Mouse (Mus musculus): Measurements from ENCODE around the gene Magi1.

DNA sequence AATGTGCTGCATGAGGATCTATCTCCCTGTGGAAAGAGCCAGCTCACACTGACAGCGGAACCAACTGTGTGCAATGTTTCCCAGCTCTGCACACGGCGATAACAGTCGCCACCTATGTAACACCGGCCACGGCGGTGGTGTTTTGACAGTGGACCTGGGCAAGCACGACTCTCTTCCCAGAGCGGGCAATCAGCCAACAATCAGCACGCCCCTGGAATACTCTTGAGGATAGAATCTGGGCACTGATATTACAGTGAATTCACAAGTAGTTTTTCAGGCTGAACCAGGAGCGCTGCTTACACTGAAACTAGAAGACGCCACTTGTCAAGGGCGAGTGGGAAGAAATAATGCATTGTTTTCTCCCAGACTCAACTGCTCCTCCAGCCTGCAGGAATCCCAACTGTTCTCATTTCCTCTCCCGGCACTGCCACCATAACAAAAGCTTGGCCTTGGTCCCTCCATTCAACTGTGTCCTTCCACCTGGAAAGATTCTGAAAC, 100.3 kb downstream of the Magi1 start:
- TF ChIP-seq POLR2AphosphoS2 (IDR thresholded peaks at IDR 0.05; ENCODE audit: low read depth, low read length) (no peak), MAX (IDR thresholded peaks at IDR 0.05; ENCODE audit: low read length) (no peak), CTCF (conservative IDR thresholded peaks at IDR 0.05 in 1 of 2, IDR thresholded peaks at IDR 0.05 in 1 of 2; ENCODE audit: low read depth in 2 of 2, low read length in 2 of 2) (no peak), TBP (conservative IDR thresholded peaks at IDR 0.05; ENCODE audit: low read depth, low read length) (no peak), POLR2A (IDR thresholded peaks at IDR 0.05; ENCODE audit: low read depth, low read length) (no peak), SIN3A (IDR thresholded peaks at IDR 0.05; ENCODE audit: low read length) (no peak), UBTF (IDR thresholded peaks at IDR 0.05; ENCODE audit: low read depth, low read length) (no peak), EP300 (IDR thresholded peaks at IDR 0.05; ENCODE audit: low read length) (no peak), ZC3H11A (IDR thresholded peaks at IDR 0.05; ENCODE audit: low read depth, low read length) (no peak), KAT2A (IDR thresholded peaks at IDR 0.05; ENCODE audit: insufficient replicate concordance, low read length) (no peak)

Measured in CH12.LX (cell line).